Mouse (Mus musculus): ENCODE data around the gene Rab5b. TPM values are rescaled to one million over a fixed set of nuclear protein-coding genes. Genes with fewer than 3 reads are reported as not detected.

Gene Rab5b
- polyA plus RNA-seq (2014; fragmentation: Nextera tagmentation; extraction: Ambion mirVana): 89.4 and 98.8 TPM in 2 replicates

GRCm38 (mm10) chr10:128695992-128696807 is at the start of gene Rab5b:
Gene Rab5b (minus strand): TSS chr10:128696264.
- H3K4me2 ChIP-seq (ENCODE audit: low read length): peak within 1 kb of the TSS; percentile 79
- 1% methylated on average over 40 of the region's 40 CpGs for WGBS

GRCm38 (mm10) chr10:128744680-128745601 is 48.9 kb upstream of the Rab5b start, which contains the start of gene Dgka:
Gene Dgka (minus strand): TSS chr10:128744855.
- Histone ChIP-seq H3K4me2 (ENCODE audit: low read length) (peak within 1 kb of the TSS; percentile 93), H3K4me1 (ENCODE audit: control insufficient read depth, insufficient read depth, low read length) (peaks cover 20% of the 10 kb centered on the region), H3K27ac (ENCODE audit: low read depth, low read length) (no peak within 1 kb of the TSS), H3K27me3 (replicated peaks; ENCODE audit: control insufficient read depth, insufficient read depth, low read length) (peaks cover 29% of the 10 kb centered on the region), H3K36me3 (ENCODE audit: control insufficient read depth, insufficient read depth, low read length) (no peaks in the 10 kb centered on the region), H3K4me3 (ENCODE audit: low read depth, low read length) (peak within 1 kb of the TSS; percentile 52), H3K9ac (ENCODE audit: low read length) (peak within 1 kb of the TSS; percentile 70), H3K9me3 (replicated peaks; ENCODE audit: control insufficient read depth, low read length) (no peaks in the 10 kb centered on the region)
- peak; percentile 42 for DNase-seq (ENCODE audit: low spot score)
- no peak for ATAC-seq
- 23% methylated on average over 18 of the region's 18 CpGs for WGBS

More at GRCm38 (mm10) chr10:128695992-128696807, at the start of gene Rab5b:
- peak within 1 kb of the TSS; percentile 94 for H3K9ac ChIP-seq (ENCODE audit: low read length)
- H3K4me3 ChIP-seq (ENCODE audit: low read depth, low read length): peak within 1 kb of the TSS; percentile 92
- ATAC-seq (peak; percentile 99), DNase-seq (ENCODE audit: low spot score) (peak; percentile 100)
- H3K4me1 ChIP-seq (ENCODE audit: control insufficient read depth, insufficient read depth, low read length): peaks cover 9% of the 10 kb centered on the region
- peaks cover 13% of the 10 kb centered on the region for H3K36me3 ChIP-seq (ENCODE audit: control insufficient read depth, insufficient read depth, low read length)
- H3K27me3 ChIP-seq (replicated peaks; ENCODE audit: control insufficient read depth, insufficient read depth, low read length): no peaks in the 10 kb centered on the region
- H3K27ac ChIP-seq (ENCODE audit: low read depth, low read length): peak within 1 kb of the TSS; percentile 96
- no peaks in the 10 kb centered on the region for H3K9me3 ChIP-seq (replicated peaks; ENCODE audit: control insufficient read depth, low read length)

- WGBS: 20% methylated on average over 8 of the region's 8 CpGs
- H3K4me2 ChIP-seq (ENCODE audit: low read length): peak overlapping the region; percentile 93
- peaks cover 13% of the 10 kb centered on the region for H3K4me1 ChIP-seq (ENCODE audit: control insufficient read depth, insufficient read depth, low read length)
- peaks cover 29% of the 10 kb centered on the region for H3K27me3 ChIP-seq (replicated peaks; ENCODE audit: control insufficient read depth, insufficient read depth, low read length)
- H3K9ac ChIP-seq (ENCODE audit: low read length): peak overlapping the region; percentile 70
- no peaks in the 10 kb centered on the region for H3K36me3 ChIP-seq (ENCODE audit: control insufficient read depth, insufficient read depth, low read length)
- H3K4me3 ChIP-seq (ENCODE audit: low read depth, low read length): peak overlapping the region; percentile 52
- no peaks in the 10 kb centered on the region for H3K9me3 ChIP-seq (replicated peaks; ENCODE audit: control insufficient read depth, low read length)
- ATAC-seq: no peak
- H3K27ac ChIP-seq (ENCODE audit: low read depth, low read length): no peak overlapping the region
- no peak for DNase-seq (ENCODE audit: low spot score)
These were observed 48.1 kb upstream of the Rab5b start for GRCm38 (mm10) chr10:128744211-128744610.

GRCm38 (mm10) chr10:128743791-128744191 is 47.7 kb upstream of the Rab5b start:
- Histone ChIP-seq H3K9me3 (replicated peaks; ENCODE audit: control insufficient read depth, low read length) (no peaks in the 10 kb centered on the region), H3K36me3 (ENCODE audit: control insufficient read depth, insufficient read depth, low read length) (no peaks in the 10 kb centered on the region), H3K27me3 (replicated peaks; ENCODE audit: control insufficient read depth, insufficient read depth, low read length) (peaks cover 29% of the 10 kb centered on the region), H3K4me3 (ENCODE audit: low read depth, low read length) (peak overlapping the region; percentile 52), H3K27ac (ENCODE audit: low read depth, low read length) (no peak overlapping the region), H3K4me2 (ENCODE audit: low read length) (peak overlapping the region; percentile 93), H3K9ac (ENCODE audit: low read length) (peak overlapping the region; percentile 70), H3K4me1 (ENCODE audit: control insufficient read depth, insufficient read depth, low read length) (peaks cover 9% of the 10 kb centered on the region; the same call in 1 of the 2 replicates)
- WGBS: 2% methylated on average over 29 of the region's 37 CpGs
- ATAC-seq (no peak), DNase-seq (ENCODE audit: low spot score) (peak; percentile 47)

- DNase-seq (ENCODE audit: low spot score): peak; percentile 2
- Histone ChIP-seq H3K4me3 (ENCODE audit: low read depth, low read length) (peak overlapping the region; percentile 52), H3K27me3 (replicated peaks; ENCODE audit: control insufficient read depth, insufficient read depth, low read length) (peaks cover 29% of the 10 kb centered on the region), H3K36me3 (ENCODE audit: control insufficient read depth, insufficient read depth, low read length) (no peaks in the 10 kb centered on the region), H3K27ac (ENCODE audit: low read depth, low read length) (no peak overlapping the region), H3K4me2 (ENCODE audit: low read length) (peak overlapping the region; percentile 93), H3K9me3 (replicated peaks; ENCODE audit: control insufficient read depth, low read length) (no peaks in the 10 kb centered on the region), H3K9ac (ENCODE audit: low read length) (peak overlapping the region; percentile 70), H3K4me1 (ENCODE audit: control insufficient read depth, insufficient read depth, low read length) (peaks cover 9% of the 10 kb centered on the region; the same call in 1 of the 2 replicates)
- no peak for ATAC-seq
- 10% methylated on average over 7 of the region's 7 CpGs for WGBS
These were observed 47.2 kb upstream of the Rab5b start for GRCm38 (mm10) chr10:128743235-128743634.

- Histone ChIP-seq H3K27me3 (replicated peaks; ENCODE audit: control insufficient read depth, insufficient read depth, low read length) (peaks cover 29% of the 10 kb centered on the region), H3K36me3 (ENCODE audit: control insufficient read depth, insufficient read depth, low read length) (no peaks in the 10 kb centered on the region), H3K9ac (ENCODE audit: low read length) (no peak overlapping the region), H3K4me3 (ENCODE audit: low read depth, low read length) (no peak overlapping the region), H3K27ac (ENCODE audit: low read depth, low read length) (no peak overlapping the region), H3K4me1 (ENCODE audit: control insufficient read depth, insufficient read depth, low read length) (peaks cover 9% of the 10 kb centered on the region; the same call in 1 of the 2 replicates), H3K9me3 (replicated peaks; ENCODE audit: control insufficient read depth, low read length) (no peaks in the 10 kb centered on the region), H3K4me2 (ENCODE audit: low read length) (no peak overlapping the region)
- DNase-seq (ENCODE audit: low spot score) (no peak), ATAC-seq (no peak)
- WGBS: 41% methylated on average over 4 of the region's 4 CpGs
These were observed 46.6 kb upstream of the Rab5b start for GRCm38 (mm10) chr10:128742616-128743015.

GRCm38 (mm10) chr10:128740296-128740695 is 44.2 kb upstream of the Rab5b start:
- no peak overlapping the region for H3K4me2 ChIP-seq (ENCODE audit: low read length)
- no peak overlapping the region for H3K4me3 ChIP-seq (ENCODE audit: low read depth, low read length)
- no peak for ATAC-seq
- no peaks in the 10 kb centered on the region for H3K9me3 ChIP-seq (replicated peaks; ENCODE audit: control insufficient read depth, low read length)
- peaks cover 8% of the 10 kb centered on the region; the same call in 1 of the 2 replicates for H3K4me1 ChIP-seq (ENCODE audit: control insufficient read depth, insufficient read depth, low read length)
- DNase-seq (ENCODE audit: low spot score): no peak
- H3K36me3 ChIP-seq (ENCODE audit: control insufficient read depth, insufficient read depth, low read length): no peaks in the 10 kb centered on the region
- no peak overlapping the region for H3K9ac ChIP-seq (ENCODE audit: low read length)
- peaks cover 28% of the 10 kb centered on the region for H3K27me3 ChIP-seq (replicated peaks; ENCODE audit: control insufficient read depth, insufficient read depth, low read length)
- WGBS: 76% methylated on average over 2 of the region's 2 CpGs
- no peak overlapping the region for H3K27ac ChIP-seq (ENCODE audit: low read depth, low read length)

- H3K9ac ChIP-seq (ENCODE audit: low read length): no peak overlapping the region
- ATAC-seq (no peak), DNase-seq (ENCODE audit: low spot score) (no peak)
- H3K4me3 ChIP-seq (ENCODE audit: low read depth, low read length): no peak overlapping the region
- H3K4me1 ChIP-seq (ENCODE audit: control insufficient read depth, insufficient read depth, low read length): no peaks in the 10 kb centered on the region
- 3% methylated on average over 15 of the region's 15 CpGs for WGBS
- H3K27ac ChIP-seq (ENCODE audit: low read depth, low read length): no peak overlapping the region
- peaks cover 9% of the 10 kb centered on the region; the same call in 1 of the 2 replicates for H3K27me3 ChIP-seq (replicated peaks; ENCODE audit: control insufficient read depth, insufficient read depth, low read length)
- H3K9me3 ChIP-seq (replicated peaks; ENCODE audit: control insufficient read depth, low read length): no peaks in the 10 kb centered on the region
- H3K4me2 ChIP-seq (ENCODE audit: low read length): peak overlapping the region; percentile 10; the same call in 1 of the 2 replicates
- no peaks in the 10 kb centered on the region for H3K36me3 ChIP-seq (ENCODE audit: control insufficient read depth, insufficient read depth, low read length)
These were observed 41.4 kb upstream of the Rab5b start for GRCm38 (mm10) chr10:128737435-128737834.
